Mouse (Mus musculus) ovary, postnatal 14 days (tissue): ENCODE data around the gene Sebox.
"Not testable (repeated sequence)": the region's sequence is repeated elsewhere in the genome, so short reads cannot be mapped to it uniquely, and the experiment has no call there.

ENCODE experiments used
- DNase-seq: peaks from one replicate; pipeline ENCODE4 v3.0.0; 2022; ENCODE audit warnings: low spot score

The Sebox gene

GRCm38 (mm10) chr11:78497544-78498522 is 5.4 kb upstream of the Sebox start, which contains the start of gene Sarm1:
TSS of gene Sarm1 (minus strand) at chr11:78497754.
- peak; percentile 85 for DNase-seq

- no peak for DNase-seq
Observed at GRCm38 (mm10) chr11:78499004-78499403, 4.2 kb upstream of the Sebox start, which contains the start of gene Vtn. TSS of gene Vtn (plus strand) at chr11:78499091.

GRCm38 (mm10) chr11:78499543-78499942 is 3.7 kb upstream of the Sebox start:
- DNase-seq, result no peak

GRCm38 (mm10) chr11:78500623-78501202 is 2.5 kb upstream of the Sebox start:
- DNase-seq, result no peak

- DNase-seq, result no peak
Observed at GRCm38 (mm10) chr11:78501529-78501928, 1.7 kb upstream of the Sebox start.

GRCm38 (mm10) chr11:78505430-78505829 is 2.2 kb downstream of the Sebox start:
- no peak for DNase-seq

GRCm38 (mm10) chr11:78509148-78509547 is 5.9 kb downstream of the Sebox start:
- no peak for DNase-seq

GRCm38 (mm10) chr11:78512025-78512957 is 9.0 kb downstream of the Sebox start, which contains the start of the genes Tmem199 and Poldip2:
TSS of gene Tmem199 (minus strand) at chr11:78512172.
TSS of gene Poldip2 (plus strand) at chr11:78512193.
- DNase-seq, result peak; percentile 78

GRCm38 (mm10) chr11:78513106-78513790 is 10.0 kb downstream of the Sebox start:
- no peak for DNase-seq

GRCm38 (mm10) chr11:78515549-78516325 is 12.5 kb downstream of the Sebox start:
- DNase-seq, result no peak

- no peak for DNase-seq
Observed at GRCm38 (mm10) chr11:78518931-78519330, 15.7 kb downstream of the Sebox start.

- no peak for DNase-seq
Observed at GRCm38 (mm10) chr11:78521880-78522279, 18.6 kb downstream of the Sebox start.

GRCm38 (mm10) chr11:78522481-78522997 is 19.3 kb downstream of the Sebox start:
- no peak for DNase-seq

- DNase-seq, result no peak
Observed at GRCm38 (mm10) chr11:78523241-78523955, 20.2 kb downstream of the Sebox start.

GRCm38 (mm10) chr11:78524838-78525237 is 21.6 kb downstream of the Sebox start:
- DNase-seq, result no peak

GRCm38 (mm10) chr11:78528714-78529113 is 25.5 kb downstream of the Sebox start:
- no peak for DNase-seq

- DNase-seq, result no peak
Observed at GRCm38 (mm10) chr11:78530001-78530400, 26.8 kb downstream of the Sebox start.

- DNase-seq, result no peak
Observed at GRCm38 (mm10) chr11:78531046-78531445, 27.8 kb downstream of the Sebox start.

- DNase-seq, result not testable (repeated sequence)
Observed at GRCm38 (mm10) chr11:78531515-78531914, 28.3 kb downstream of the Sebox start.
